Mouse (Mus musculus) CH12F3 (cell line): ENCODE measurements around the gene Ltbp1.

Experiments
- in situ Hi-C: fragments of 300-500 bp; cut with MboI; formaldehyde crosslinking; loops from 2 replicates; pipeline ENCODE4 v1.14.3; 2020; ENCODE audit warnings: low sequenced_read_pairs

Gene Ltbp1

GRCm38 (mm10) chr17:75216362-75216761 lies 211.0 kb downstream of the Ltbp1 start:
- in situ Hi-C loops, result no loop called here

GRCm38 (mm10) chr17:75218700-75219099 lies 213.3 kb downstream of the Ltbp1 start:
- in situ Hi-C loops, result no loop called here

- in situ Hi-C loops, result no loop called here
Measured at GRCm38 (mm10) chr17:75228321-75228720, 223.0 kb downstream of the Ltbp1 start.

- in situ Hi-C loops, result no loop called here
Measured at GRCm38 (mm10) chr17:75233206-75233605, 227.8 kb downstream of the Ltbp1 start.

- in situ Hi-C loops, result no loop called here
Measured at GRCm38 (mm10) chr17:75233923-75234322, 228.6 kb downstream of the Ltbp1 start.

- in situ Hi-C loops, result no loop called here
Measured at GRCm38 (mm10) chr17:75235781-75236180, 230.4 kb downstream of the Ltbp1 start.

GRCm38 (mm10) chr17:75236543-75236942 lies 231.2 kb downstream of the Ltbp1 start:
- in situ Hi-C loops, result no loop called here

GRCm38 (mm10) chr17:75237456-75237855 lies 232.1 kb downstream of the Ltbp1 start:
- in situ Hi-C loops, result no loop called here

- in situ Hi-C loops, result no loop called here
Measured at GRCm38 (mm10) chr17:75238655-75239054, 233.3 kb downstream of the Ltbp1 start.

GRCm38 (mm10) chr17:75239545-75239944 lies 234.2 kb downstream of the Ltbp1 start:
- in situ Hi-C loops, result no loop called here

GRCm38 (mm10) chr17:75242086-75242485 lies 236.7 kb downstream of the Ltbp1 start:
- in situ Hi-C loops, result no loop called here

GRCm38 (mm10) chr17:75243221-75243620 lies 237.9 kb downstream of the Ltbp1 start:
- in situ Hi-C loops, result no loop called here

GRCm38 (mm10) chr17:75244148-75244547 lies 238.8 kb downstream of the Ltbp1 start:
- in situ Hi-C loops, result no loop called here

GRCm38 (mm10) chr17:75245085-75245484 lies 239.7 kb downstream of the Ltbp1 start:
- in situ Hi-C loops, result no loop called here

GRCm38 (mm10) chr17:75248632-75249031 lies 243.3 kb downstream of the Ltbp1 start:
- in situ Hi-C loops, result no loop called here

- in situ Hi-C loops, result no loop called here
Measured at GRCm38 (mm10) chr17:75250571-75250970, 245.2 kb downstream of the Ltbp1 start.

- in situ Hi-C loops, result no loop called here
Measured at GRCm38 (mm10) chr17:75251094-75251493, 245.7 kb downstream of the Ltbp1 start.

GRCm38 (mm10) chr17:75252540-75252939 lies 247.2 kb downstream of the Ltbp1 start:
- in situ Hi-C loops, result no loop called here

GRCm38 (mm10) chr17:75254909-75255308 lies 249.5 kb downstream of the Ltbp1 start:
- in situ Hi-C loops, result no loop called here

GRCm38 (mm10) chr17:75255967-75256366 lies 250.6 kb downstream of the Ltbp1 start:
- in situ Hi-C loops, result no loop called here

- in situ Hi-C loops, result no loop called here
Measured at GRCm38 (mm10) chr17:75258427-75258826, 253.1 kb downstream of the Ltbp1 start.

GRCm38 (mm10) chr17:75263336-75263990 lies 258.1 kb downstream of the Ltbp1 start:
- in situ Hi-C loops, result no loop called here

GRCm38 (mm10) chr17:75268506-75268905 lies 263.1 kb downstream of the Ltbp1 start:
- in situ Hi-C loops, result no loop called here
